Mouse (Mus musculus) hindbrain, embryonic 13.5 days (tissue): ENCODE results near the gene Prl2c1. TPM values are rescaled to one million over a fixed set of nuclear protein-coding genes. Genes with fewer than 3 reads are reported as not detected.
"Not testable (repeated sequence)": the region's sequence is repeated elsewhere in the genome, so short reads cannot be mapped to it uniquely, and the experiment has no call there.

Source experiments
- ATAC-seq: fragments of 200-750 bp; cut with Nextera tagmentation; 2 replicates; pipeline ENCODE4 v1.8.0; 2017; ENCODE audit warnings: moderate TSS enrichment; ENCODE audit not compliant: low FRiP score
- H3K27ac ChIP-seq: fragments of 300-500 bp; sonication (generic); 2 replicates; pipeline ENCODE4 v1.5.1; 2015; ENCODE audit warnings: inconsistent platforms, mild to moderate bottlenecking, moderate library complexity
- H3K27me3 ChIP-seq: fragments of 300-500 bp; sonication (generic); 2 replicates; pipeline ENCODE4 v1.6.1; 2015; ENCODE audit warnings: mild to moderate bottlenecking, inconsistent platforms
- H3K36me3 ChIP-seq: fragments of 300-500 bp; sonication (generic); 2 replicates; pipeline ENCODE4 v1.6.1; 2015; ENCODE audit warnings: mild to moderate bottlenecking, inconsistent platforms
- H3K4me1 ChIP-seq: fragments of 300-500 bp; sonication (generic); replicated peaks from 2 replicates; pipeline ENCODE4 v1.6.1; 2015; ENCODE audit warnings: inconsistent platforms
- H3K4me2 ChIP-seq: fragments of 300-500 bp; sonication (generic); 2 replicates; pipeline ENCODE4 v1.6.1; 2015; ENCODE audit warnings: inconsistent platforms, mild to moderate bottlenecking, moderate library complexity
- H3K4me3 ChIP-seq: fragments of 300-500 bp; sonication (generic); 2 replicates; pipeline ENCODE4 v1.5.1; 2015; ENCODE audit warnings: mild to moderate bottlenecking, inconsistent platforms
- H3K9ac ChIP-seq: fragments of 300-500 bp; sonication (generic); 2 replicates; pipeline ENCODE4 v1.6.1; 2015; ENCODE audit warnings: mild to moderate bottlenecking, inconsistent platforms
- H3K9me3 ChIP-seq: fragments of 300-500 bp; sonication (generic); 2 replicates; pipeline ENCODE4 v1.6.1; 2016; ENCODE audit warnings: inconsistent platforms
- WGBS: fragments of 180-500 bp; shearing (Covaris S2); methylation state at CpG from one replicate; pipeline ENCODE4 v1.1.7; 2015; 5-methylcytosine and 5-hydroxymethylcytosine counted together
- polyA plus RNA-seq: library from polyadenylated mRNA; unstranded; fragments of >200 nt; fragmentation: Nextera tagmentation; extraction: Ambion mirVana; gene quantifications from 2 replicates; pipeline ENCODE4 v1.2.1, GENCODE M21; 2015

Prl2c1 gene
- not detected in 2 replicates for polyA plus RNA-seq

GRCm38 (mm10) chr13:27849042-27849441 is at the start of gene Prl2c1:
Gene Prl2c1, plus strand, starts transcription at chr13:27849342.
- no peak within 1 kb of the TSS for H3K4me3 ChIP-seq
- H3K27ac ChIP-seq = no peak within 1 kb of the TSS
- H3K36me3 ChIP-seq = no peaks in the 10 kb centered on the region
- no peaks in the 10 kb centered on the region for H3K27me3 ChIP-seq
- no peak within 1 kb of the TSS for H3K9ac ChIP-seq
- WGBS = 94% methylated on average over 3 of the region's 3 CpGs
- H3K9me3 ChIP-seq = no peaks in the 10 kb centered on the region
- ATAC-seq = no peak
- no peak within 1 kb of the TSS for H3K4me2 ChIP-seq
- no peaks in the 10 kb centered on the region for H3K4me1 ChIP-seq

GRCm38 (mm10) chr13:27801354-27801753 is 47.8 kb upstream of the Prl2c1 start, which contains the start of gene Prl2a1:
Gene Prl2a1, plus strand, starts transcription at chr13:27801654.
- Histone ChIP-seq H3K27ac (no peak within 1 kb of the TSS), H3K4me1 (no peaks in the 10 kb centered on the region), H3K36me3 (no peaks in the 10 kb centered on the region), H3K4me3 (no peak within 1 kb of the TSS), H3K9me3 (no peaks in the 10 kb centered on the region), H3K27me3 (no peaks in the 10 kb centered on the region), H3K9ac (no peak within 1 kb of the TSS), H3K4me2 (no peak within 1 kb of the TSS)
- 88% methylated on average over 1 of the region's 1 CpGs for WGBS
- no peak for ATAC-seq

- no peaks in the 10 kb centered on the region for H3K4me1 ChIP-seq
- no peak overlapping the region for H3K4me3 ChIP-seq
- H3K27ac ChIP-seq = no peak overlapping the region
- no peak overlapping the region for H3K9ac ChIP-seq
- WGBS = 89% methylated on average over 1 of the region's 1 CpGs
- H3K9me3 ChIP-seq = no peaks in the 10 kb centered on the region
- no peaks in the 10 kb centered on the region for H3K27me3 ChIP-seq
- H3K4me2 ChIP-seq = no peak overlapping the region
- no peak for ATAC-seq
- no peaks in the 10 kb centered on the region for H3K36me3 ChIP-seq
Observed at GRCm38 (mm10) chr13:27802765-27803164, 46.4 kb upstream of the Prl2c1 start.

- not testable (repeated sequence) for ATAC-seq, H3K9ac ChIP-seq, H3K4me3 ChIP-seq, H3K9me3 ChIP-seq, H3K4me1 ChIP-seq, H3K27ac ChIP-seq, H3K4me2 ChIP-seq, H3K27me3 ChIP-seq, H3K36me3 ChIP-seq
- WGBS = 94% methylated on average over 2 of the region's 2 CpGs
Observed at GRCm38 (mm10) chr13:27904236-27904635, 55.1 kb downstream of the Prl2c1 start.

Other genes with a start within 250 kb of the Prl2c1 start
- not detected in 2 replicates for gene Prl7b1, start 238.8 kb upstream of the Prl2c1 start, polyA plus RNA-seq
- gene Prl7a1, start 206.8 kb upstream of the Prl2c1 start, polyA plus RNA-seq = not detected in 2 replicates
- gene Prl7a2, start 181.3 kb upstream of the Prl2c1 start, polyA plus RNA-seq = not detected in 2 replicates
- gene Prl7d1, start 132.6 kb upstream of the Prl2c1 start, polyA plus RNA-seq = not detected in 2 replicates
- gene Prl7c1, start 68.5 kb upstream of the Prl2c1 start, polyA plus RNA-seq = not detected in 2 replicates
- not detected in 2 replicates for gene Prl2a1, start 47.7 kb upstream of the Prl2c1 start, polyA plus RNA-seq
- gene Prl4a1, start 166.9 kb downstream of the Prl2c1 start, polyA plus RNA-seq = not detected in 2 replicates